Mouse (Mus musculus) neural tube, embryonic 10.5 days (tissue): ENCODE results near the gene Actr1a.

ENCODE experiments used
- DNase-seq: peaks from one replicate; pipeline ENCODE4 v3.0.0-alpha.2; 2017; ENCODE audit warnings: low spot score; ENCODE audit errors: extremely low spot score

Gene Actr1a

DNA sequence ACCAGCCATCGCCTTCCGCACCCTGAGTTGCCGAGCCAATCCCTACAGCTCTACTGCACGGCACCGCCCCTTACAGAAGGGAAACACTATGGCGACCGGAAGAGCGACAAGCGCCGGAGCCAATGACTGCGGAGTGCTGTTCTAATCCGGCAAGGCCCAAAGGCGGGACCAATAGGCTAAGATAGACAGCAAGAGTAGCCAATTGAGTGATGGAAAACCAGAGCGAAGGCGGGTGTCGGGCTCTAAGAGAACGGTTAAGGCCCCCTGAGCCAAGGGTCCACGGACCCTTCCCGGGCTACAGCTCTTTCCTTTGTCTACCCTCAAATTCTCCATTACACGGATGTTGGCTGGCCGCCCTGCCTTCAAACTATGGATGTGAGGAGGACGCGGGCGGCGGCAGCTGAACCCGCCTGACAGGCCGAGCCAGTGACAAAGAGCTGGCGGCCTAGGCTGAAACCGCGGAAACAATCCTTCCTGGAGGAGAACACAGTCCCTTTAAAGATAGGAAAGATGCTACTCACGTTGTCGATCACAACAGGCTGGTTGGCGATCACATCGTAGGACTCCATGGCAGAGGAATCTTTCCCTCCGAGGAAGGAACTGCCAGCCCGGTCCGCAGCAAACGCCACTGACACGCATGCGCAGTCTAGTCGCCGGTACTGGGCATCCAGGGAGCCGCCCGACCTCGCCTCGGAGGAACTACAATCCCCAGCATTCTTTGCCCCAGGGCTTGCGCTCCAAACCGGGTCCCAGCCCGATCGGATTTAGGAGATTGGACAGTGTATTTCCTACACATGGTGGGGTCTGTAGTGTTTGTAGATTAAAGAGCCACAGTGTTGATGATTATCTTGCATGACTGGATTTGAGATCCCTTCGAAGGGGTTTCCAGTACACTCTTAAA, at the start of gene Actr1a:
Gene Actr1a, minus strand, starts transcription at position 640 of the 901 bp plus-strand sequence.
- DNase-seq, result peak; percentile 97

DNA sequence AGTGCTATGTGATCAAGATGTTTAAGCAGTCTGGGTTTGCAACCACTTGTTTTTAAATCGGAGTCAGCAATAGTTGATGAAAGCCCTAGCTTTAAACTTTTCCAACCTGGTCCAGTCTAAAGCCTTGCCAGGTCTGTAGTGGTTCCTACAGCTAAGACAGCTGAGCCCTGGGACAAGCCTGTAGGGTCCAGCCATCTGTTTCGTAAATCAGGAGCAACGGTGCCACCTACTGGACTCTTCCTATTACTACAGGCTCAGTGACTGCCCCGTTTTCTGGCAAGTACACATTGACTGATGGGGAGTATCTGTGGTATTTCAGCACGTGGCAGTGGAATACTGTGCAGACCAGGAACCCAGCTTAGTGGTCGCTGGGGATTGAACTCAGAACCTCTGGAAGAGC, 48.7 kb upstream of the Actr1a start:
- peak; percentile 80 for DNase-seq

DNA sequence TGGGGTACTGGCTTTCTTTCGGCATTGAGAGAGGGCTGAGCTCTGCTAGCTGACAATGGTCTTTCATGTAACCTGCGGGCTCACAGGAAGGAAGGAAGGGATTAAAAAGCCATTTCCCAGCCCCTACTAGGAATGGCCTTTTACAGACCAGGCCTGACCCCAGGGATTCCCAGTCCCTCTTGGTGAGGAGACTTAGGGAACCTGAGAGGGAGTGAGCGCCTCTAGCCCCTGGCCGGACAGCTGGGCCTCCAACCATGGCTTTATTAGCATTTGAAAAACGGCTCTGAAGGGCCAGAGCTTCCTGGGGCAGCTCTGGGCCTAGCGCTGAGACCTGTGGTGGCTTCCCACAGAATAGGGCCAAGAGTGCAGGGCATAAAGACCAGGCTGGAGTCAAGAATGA, 48.0 kb upstream of the Actr1a start:
- DNase-seq, result peak; percentile 34

DNA sequence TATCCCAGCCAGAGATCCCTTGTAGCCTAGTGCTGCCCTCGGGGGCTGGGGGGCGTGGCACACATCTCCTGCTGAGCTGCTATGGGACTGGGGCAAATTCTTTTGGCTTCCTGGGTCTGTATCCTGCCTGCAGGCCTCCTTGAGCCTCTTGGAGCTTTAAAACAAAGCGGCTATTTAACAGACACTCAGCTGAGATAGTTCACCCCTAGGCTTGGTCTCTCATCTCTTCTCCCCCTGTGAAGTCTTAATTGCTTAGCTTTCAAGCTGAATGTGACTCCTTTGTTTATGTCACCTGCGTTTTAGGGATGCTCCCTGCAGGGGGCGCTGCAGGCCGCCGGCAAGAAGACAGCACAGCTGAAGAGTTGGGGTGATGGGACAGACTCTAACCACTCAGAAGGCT, 39.9 kb upstream of the Actr1a start:
- peak; percentile 38 for DNase-seq

DNA sequence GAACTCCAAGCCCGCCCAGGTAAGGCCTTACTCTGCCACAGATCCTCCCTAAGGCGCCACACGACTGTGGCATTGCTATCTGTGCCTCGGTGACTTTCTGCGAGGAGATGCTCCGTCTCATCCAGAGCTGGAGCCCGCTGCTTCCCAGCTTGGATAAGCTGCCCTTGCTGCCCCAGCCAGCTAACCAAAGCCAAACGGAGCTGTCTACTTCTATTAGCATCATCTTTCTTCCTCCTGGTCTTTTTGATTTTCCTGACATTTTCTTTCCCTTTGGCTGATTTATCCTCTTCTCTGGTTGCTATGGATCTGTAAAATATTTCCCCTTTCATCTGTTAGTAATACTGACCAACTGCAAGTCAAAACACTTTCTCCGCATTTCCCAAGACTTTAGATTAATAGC, 39.0 kb upstream of the Actr1a start:
- DNase-seq, result no peak

DNA sequence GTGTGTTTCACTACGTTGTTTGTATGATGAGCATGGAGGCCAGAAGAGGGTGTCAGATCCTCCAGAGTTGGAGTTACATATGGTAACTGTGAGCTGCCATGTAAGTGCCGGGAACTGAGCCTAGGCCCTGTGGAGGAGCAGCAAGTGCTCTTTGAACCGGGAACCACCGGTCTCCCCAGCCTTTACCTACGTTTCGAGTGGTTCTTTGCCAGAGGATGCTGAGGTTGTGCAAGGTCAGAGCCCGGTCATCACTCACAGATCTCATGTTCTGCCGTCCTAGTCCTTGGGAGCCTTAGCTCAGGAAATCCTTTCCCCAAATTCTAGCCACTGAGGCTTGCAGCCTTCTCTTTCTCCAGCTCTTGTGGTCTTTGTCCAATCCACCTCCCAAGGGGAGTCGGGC, 38.6 kb upstream of the Actr1a start:
- no peak for DNase-seq

DNA sequence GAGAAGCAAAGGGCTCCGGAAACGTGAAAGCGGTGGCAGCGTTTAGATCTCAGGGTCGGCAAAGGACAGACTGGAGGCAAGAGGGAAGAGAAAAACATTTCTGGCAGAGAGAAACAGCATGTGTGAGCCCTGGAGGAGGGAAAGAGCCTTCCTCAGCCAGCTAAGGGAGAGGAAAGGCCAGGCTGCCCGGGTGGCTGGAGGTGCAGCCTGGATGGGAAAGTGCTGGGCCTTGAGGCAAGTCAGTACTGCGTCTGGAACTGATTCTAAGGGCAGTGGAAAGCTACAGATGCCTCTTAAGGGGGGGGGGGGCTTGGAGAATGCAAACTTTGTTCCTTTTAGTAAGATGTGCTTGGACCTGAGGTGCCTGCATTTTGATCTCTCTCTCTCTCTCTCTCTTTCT, 38.2 kb upstream of the Actr1a start:
- DNase-seq, result no peak

DNA sequence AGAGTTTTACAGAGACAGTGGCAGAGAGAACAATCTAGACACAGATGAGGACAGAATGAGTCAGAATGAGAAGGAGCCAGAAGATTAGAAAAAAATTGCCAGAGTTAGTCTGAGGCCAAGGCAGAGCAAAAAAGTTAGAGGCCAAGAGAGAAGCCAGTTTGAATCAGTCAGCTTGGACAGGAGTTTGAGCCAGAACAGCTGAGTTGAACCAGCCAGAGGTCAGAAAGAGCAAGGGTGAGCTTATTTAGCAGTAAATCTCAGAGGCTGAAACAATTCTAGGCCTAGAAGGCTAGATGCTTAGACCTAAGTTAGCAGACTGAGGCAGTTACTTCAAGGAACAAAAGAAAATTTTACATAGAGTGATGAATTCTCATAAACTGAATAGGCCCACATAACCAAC, 33.7 kb upstream of the Actr1a start:
- no peak for DNase-seq

DNA sequence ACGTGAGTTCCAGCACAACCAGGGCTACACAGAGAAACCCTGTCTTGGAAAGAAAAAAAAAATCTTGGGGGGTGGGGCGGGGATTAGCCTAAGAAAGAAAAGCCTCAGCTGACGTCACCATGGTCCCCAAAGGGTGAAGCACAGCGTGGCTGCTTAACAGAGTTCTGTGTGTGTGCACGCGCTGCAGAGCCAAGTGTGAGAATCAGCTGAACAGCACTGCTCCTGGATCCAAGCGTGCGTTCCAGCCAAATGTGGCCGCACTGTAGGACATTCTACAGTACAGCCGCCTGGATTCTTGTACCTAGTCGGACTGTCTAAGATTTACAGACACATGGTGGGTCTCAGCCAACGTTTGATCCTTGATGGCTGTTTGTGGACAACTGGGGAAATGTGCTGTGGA, 30.9 kb upstream of the Actr1a start:
- DNase-seq, result no peak

DNA sequence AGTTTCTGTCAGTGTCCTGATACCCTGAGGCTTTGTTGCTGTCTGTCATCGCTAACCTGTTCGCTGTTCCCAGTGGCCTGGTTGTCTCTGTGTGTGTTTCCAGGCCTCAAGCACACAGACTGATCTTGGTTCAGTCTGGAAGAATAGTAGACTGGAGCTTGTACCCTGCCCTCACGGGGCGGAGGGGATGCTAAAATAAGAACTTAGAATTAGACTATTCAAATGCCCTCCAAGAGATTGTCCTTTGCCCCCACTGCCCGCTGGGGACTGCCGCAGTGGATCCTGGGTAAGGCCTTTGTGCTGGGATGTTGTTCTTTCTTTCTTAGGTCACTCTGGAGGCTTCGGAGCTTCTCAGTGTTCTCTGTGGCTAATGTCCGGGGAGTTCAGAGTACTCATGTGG, 29.7 kb upstream of the Actr1a start:
- no peak for DNase-seq

DNA sequence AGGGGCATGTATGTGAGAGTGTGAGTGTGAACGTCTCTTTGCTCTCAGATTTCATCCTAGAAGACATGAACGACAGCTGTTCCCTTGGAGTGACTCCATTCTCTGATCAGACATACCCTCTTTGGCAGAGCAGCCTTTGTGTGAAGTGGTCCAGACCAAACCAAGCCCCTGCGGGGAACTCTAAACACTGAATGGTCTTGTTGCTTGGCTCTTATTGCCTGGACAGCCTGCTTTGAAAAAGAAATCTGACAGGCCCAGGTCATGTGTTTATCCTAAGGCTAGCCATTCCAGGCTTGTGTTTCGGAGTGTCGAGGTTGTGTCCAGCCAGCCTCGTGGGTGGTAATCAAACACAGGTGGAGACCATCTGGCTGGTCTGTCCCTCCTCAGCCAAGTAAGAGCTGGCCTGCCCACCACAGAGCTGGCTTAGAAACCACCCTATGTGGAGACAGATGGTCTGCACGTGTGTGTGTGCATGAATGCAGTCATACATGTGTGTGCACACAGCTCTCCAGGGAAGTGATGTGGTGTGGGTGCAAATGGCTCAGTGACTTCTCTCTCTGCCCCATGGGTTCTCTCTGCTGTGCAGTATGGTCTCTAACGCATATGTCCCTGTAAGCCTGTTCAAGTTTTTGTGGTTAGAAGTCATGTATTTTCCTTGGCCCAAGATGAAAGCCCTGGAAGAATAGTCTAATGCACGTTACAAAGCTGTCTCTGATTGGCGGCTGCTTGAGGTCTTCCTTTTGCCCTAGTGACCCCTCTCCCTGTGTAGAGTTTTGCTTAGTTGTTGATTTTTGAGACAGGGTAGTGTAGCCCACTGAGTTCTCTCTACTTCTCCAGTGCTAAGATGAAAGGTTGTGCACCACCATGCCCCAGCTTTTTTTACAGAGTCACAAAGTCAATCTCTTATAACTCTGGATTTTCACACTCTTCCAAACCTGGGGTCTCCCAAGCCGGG, 27.1 kb upstream of the Actr1a start:
- DNase-seq, result peak; percentile 78

DNA sequence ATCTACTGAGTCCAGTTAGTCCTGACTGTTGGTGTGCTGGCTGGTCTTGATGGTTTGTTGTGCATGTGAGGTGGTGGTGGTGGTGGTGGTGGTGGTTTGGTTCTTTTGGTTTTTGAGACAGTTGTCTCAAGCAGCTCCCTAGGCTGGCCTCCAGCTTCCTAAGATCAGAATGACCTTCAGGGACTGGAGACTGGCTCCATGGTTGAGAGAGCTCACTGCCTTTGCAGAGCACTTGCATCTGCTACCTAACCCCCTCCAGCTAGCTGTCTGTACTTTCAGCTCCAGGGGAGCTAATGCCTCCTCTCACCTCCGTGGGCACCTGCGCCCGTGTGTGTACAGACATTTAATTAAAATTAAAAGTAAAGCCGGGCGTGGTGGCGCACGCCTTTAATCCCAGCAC, 24.9 kb upstream of the Actr1a start:
- DNase-seq, result no peak

DNA sequence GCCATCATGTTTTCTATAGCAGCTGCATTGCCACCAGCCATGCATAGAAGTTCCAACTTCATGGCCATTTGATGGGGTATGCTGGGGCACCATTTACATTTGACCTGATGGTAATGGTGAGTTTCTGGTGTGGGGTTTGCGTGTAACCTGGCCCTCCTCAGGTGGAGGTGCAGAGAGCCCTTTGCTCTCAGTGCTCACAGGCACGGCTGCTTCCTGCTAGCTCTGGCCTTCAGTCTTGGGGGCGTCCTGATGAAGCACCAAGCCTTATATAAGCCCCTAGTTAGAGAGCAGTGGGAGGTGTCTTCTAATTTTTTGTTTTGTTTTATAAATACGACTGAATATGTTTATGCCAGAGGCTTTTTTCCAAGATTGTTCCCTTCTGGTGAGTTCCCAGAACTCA, 22.5 kb upstream of the Actr1a start:
- DNase-seq, result no peak

DNA sequence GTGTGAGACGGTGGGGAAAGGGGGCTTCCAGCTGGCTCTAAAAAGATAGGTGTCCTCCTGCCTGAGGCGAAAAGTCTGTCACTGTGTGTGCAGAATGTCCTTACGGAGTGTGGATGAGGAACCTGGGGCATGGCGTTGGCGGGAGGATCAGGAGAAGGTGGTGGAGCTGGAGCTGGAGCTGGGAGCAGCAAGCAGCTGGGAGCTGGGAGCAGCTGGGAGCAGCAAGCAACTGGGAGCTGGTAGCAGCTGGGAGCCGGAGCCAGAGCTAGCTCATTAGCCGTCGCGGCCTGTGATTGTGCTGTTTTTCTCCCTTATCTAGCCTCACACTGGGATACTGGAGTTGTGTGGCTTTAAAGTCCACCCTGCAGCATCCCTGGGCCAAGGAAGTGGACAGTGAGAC, 20.7 kb upstream of the Actr1a start:
- no peak for DNase-seq

DNA sequence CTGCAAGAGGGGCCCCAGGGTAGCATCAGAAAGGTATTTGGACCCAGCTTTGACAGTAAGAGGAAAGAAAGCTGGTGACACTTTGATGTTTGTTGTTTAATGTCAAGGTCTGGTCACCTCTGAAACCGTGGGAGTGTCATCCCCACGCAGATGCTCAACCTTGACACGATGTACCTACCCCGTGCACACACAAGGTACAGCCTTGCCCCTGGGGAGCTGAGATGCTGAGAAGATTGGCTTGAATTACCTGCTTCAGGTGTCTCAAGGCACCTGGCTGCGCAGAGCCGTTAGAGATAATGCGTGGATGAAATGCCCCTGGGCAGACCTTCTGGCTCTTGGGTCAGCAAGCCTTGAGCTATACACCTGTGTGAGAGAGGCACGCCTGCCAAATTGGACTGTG, 18.9 kb upstream of the Actr1a start:
- DNase-seq, result no peak

DNA sequence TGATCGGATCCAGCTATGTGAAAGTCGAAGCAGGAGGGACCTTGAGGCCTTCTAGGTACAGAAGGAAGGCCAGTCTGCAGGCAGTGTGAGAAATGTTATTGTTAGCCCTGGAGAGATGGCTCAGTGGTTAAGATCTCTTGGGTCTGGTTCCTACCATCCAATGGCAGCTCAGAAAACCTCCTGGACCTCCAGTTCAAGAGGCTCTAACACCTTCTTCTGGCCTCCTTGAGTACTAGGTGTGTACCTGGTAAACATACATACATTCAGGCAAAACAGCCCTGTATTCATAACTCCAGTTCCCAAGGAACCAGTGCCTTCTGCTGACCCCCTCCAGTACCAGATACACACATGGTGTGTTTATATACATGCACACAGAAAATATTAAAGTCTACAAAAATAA, 18.4 kb upstream of the Actr1a start:
- no peak for DNase-seq

DNA sequence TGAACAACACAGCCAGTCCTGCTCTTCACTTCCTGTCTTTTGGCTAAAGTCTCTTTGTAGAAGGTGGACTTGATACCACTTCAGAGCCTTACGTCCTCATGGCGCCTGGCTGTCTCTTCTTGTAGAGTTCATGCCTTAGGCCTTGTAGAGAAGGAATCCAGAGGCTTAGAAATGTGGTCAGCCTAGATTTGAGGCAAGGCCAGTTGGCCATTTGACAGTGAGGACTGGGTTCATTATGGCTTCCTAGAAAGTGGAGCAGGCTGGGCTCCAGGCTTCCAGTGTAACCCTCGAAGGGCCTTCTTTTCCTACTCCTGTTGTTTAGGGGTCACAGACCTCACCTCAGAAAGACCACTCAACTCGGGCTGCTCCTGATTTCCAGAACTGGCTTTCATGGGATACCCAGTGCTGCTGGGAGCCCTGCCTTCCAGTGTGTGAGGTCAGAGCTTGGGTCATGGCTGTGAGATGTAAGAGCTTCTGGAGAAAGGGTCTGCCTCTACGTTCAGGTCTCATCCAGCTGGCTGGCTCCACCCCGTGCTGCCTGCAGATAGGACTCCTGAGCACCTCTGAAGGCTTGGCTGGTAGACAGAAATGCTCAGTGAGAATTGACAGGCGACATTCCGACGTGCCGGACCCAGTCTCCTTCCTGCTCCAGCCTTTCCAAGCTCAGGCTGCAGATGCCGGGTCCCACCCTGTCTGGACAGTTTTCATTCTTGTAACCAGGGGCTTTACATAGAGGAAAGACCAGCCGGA, 16.7 kb upstream of the Actr1a start:
- DNase-seq, result no peak

DNA sequence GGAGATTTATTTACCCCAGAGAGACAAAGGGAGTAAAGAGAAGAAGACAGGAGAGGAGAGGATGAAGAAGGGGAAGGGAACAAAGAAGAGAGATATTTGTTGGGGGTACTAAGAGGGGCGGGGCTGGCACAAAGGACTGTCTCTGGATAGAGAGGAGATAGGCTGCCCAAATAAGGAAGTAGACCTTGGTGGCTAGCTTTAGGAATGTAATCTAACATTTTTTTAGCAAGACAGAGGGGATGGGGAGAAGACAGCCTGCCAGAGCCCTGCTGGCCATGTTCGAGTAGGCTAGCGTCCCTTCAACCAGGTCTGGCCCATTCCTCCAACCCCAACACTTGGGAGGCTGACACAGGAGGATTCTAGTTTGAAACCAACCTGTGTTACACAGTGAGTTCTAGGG, 14.0 kb upstream of the Actr1a start:
- DNase-seq, result no peak

DNA sequence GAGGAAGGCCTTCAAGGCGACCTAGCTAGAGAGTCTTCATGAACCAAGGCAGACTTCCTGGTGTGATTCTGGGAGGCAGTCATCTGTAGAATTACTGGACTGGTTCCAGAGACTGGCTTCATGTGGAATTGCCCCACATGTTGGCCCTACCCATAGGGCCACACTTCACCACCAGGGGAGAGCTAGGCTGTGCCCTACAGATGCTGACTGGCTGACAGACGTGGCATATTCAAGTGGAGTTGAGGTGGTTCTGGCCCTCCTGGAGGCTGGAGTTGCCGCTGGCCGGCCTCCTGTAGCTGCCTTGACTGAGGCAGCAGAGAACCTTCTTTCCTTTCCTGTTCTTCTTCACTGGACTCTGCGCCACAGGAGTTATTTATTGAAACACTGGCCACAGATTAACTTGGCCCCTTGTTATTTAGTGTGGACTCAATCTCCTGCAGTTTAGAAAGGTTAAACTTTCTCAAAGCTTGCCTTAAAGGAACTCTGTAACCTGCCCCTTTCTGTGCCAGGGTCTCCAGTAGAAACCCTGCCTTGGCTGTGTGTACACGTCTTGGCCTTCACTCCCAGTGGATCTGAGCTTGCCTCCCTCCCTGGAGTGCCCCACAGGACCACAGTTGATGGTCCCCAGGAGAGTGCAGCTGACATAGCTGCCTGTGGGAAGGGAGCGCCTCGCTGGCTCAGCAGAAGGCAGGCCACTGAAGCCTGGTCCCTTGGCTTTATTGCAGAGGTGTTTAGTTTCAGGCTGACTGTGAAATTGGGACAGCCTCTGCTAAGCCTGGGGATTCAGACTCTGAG, 11.2 kb upstream of the Actr1a start:
- no peak for DNase-seq

DNA sequence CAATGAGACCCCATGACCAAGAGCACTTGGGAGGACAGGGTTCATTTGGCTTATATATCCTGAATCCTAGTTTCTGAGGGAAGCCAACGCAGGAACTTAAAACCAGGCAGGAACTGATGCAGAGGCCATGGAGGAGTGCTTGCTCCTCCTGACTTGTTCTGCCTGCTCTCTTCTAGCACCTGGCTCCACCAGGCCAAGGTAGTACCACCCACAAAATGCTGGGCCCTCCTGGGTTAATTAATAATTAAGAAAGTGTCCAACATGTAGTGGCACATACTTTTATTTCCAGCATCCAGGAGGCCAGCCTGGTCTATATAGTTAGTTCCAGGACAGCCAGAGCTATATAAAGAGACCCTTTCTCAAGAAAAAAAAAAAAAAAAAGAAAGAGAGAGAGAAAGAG, 8.5 kb upstream of the Actr1a start:
- no peak for DNase-seq

DNA sequence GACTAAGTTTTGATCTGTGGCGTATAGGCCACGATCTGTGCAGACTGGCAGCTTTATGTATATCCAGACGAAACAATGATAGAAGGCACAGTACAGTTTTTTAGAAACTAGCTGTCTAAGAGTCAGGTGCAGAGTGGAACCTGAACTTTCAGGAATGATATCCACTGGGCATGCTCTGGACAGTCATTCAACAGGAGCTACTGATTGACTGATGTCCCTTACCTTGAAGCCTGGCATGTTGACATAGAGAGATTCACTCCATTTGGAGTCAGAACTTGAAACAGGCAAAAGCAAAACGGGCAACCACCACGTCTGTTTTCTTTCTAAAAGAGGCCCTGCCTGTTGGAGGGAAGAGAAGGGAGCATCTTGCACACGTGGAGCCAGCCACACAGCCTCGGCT, 5.0 kb upstream of the Actr1a start:
- no peak for DNase-seq
